Mouse (Mus musculus): ENCODE results near the gene Ehmt1.

- TF ChIP-seq TCF12 (IDR thresholded peaks at IDR 0.05; ENCODE audit: insufficient read depth, poor library complexity, severe bottlenecking), result no peak
- no peak for TF ChIP-seq POLR2A (IDR thresholded peaks at IDR 0.05; ENCODE audit: insufficient read length, low read depth)
Measured at GRCm38 (mm10) chr2:24787250-24787649, 132.2 kb downstream of the Ehmt1 start.

Data from myocyte (in vitro differentiated cells).